Mouse (Mus musculus) frontal cortex, postnatal 14 days (tissue): ENCODE measurements around the gene Josd1.

ENCODE experiments used
- DNase-seq, 2 experiments: peaks; one replicate each; pipeline ENCODE4 v3.0.0; 2022; ENCODE audit warnings: low spot score in 2 of 2

The Josd1 gene

GRCm38 (mm10) chr15:79687646-79688267, at the start of gene Josd1:
Josd1 (minus strand) TSS chr15:79687919.
- DNase-seq, result peak; percentile 88 to 95

GRCm38 (mm10) chr15:79734311-79734710, 46.6 kb upstream of the Josd1 start:
- no peak for DNase-seq

- DNase-seq, result no peak
Observed at GRCm38 (mm10) chr15:79733640-79734039, 45.9 kb upstream of the Josd1 start.

GRCm38 (mm10) chr15:79733192-79733591, 45.5 kb upstream of the Josd1 start:
- DNase-seq, result no peak

GRCm38 (mm10) chr15:79731554-79731953, 43.8 kb upstream of the Josd1 start:
- DNase-seq, result no peak

GRCm38 (mm10) chr15:79728731-79729388, 41.1 kb upstream of the Josd1 start:
- no peak for DNase-seq

GRCm38 (mm10) chr15:79728311-79728710, 40.6 kb upstream of the Josd1 start:
- no peak for DNase-seq

- DNase-seq, result no peak
Observed at GRCm38 (mm10) chr15:79727840-79728239, 40.1 kb upstream of the Josd1 start.

GRCm38 (mm10) chr15:79725190-79725789, 37.6 kb upstream of the Josd1 start:
- peak in 1 of 2 experiments; percentile 67 for DNase-seq

- DNase-seq, result no peak
Observed at GRCm38 (mm10) chr15:79723439-79723838, 35.7 kb upstream of the Josd1 start.

GRCm38 (mm10) chr15:79720796-79721195, 33.1 kb upstream of the Josd1 start:
- no peak for DNase-seq

- no peak for DNase-seq
Observed at GRCm38 (mm10) chr15:79720267-79720666, 32.5 kb upstream of the Josd1 start.

GRCm38 (mm10) chr15:79716710-79717109, 29.0 kb upstream of the Josd1 start:
- DNase-seq, result no peak

- DNase-seq, result no peak
Observed at GRCm38 (mm10) chr15:79715646-79716045, 27.9 kb upstream of the Josd1 start.

GRCm38 (mm10) chr15:79708229-79708822, 20.6 kb upstream of the Josd1 start:
- no peak for DNase-seq

GRCm38 (mm10) chr15:79706603-79707214, 19.0 kb upstream of the Josd1 start:
- DNase-seq, result no peak

GRCm38 (mm10) chr15:79697558-79698187, 10.0 kb upstream of the Josd1 start:
- no peak for DNase-seq

GRCm38 (mm10) chr15:79697011-79697410, 9.3 kb upstream of the Josd1 start:
- no peak for DNase-seq

GRCm38 (mm10) chr15:79696508-79696907, 8.8 kb upstream of the Josd1 start:
- no peak for DNase-seq

GRCm38 (mm10) chr15:79695516-79695915, 7.8 kb upstream of the Josd1 start:
- no peak for DNase-seq

GRCm38 (mm10) chr15:79694512-79694911, 6.8 kb upstream of the Josd1 start:
- no peak for DNase-seq

GRCm38 (mm10) chr15:79693740-79694139, 6.0 kb upstream of the Josd1 start:
- no peak for DNase-seq
